Mouse (Mus musculus) kidney, adult 2 months (tissue): ENCODE data around the gene Cep85l. TPM values are rescaled to one million over a fixed set of nuclear protein-coding genes. Genes with fewer than 3 reads are reported as not detected.
A peak's percentile ranks its signal among the peaks of the same experiment; 100 is the strongest.

ENCODE experiments used
- DNase-seq: peaks from one replicate; pipeline ENCODE4 v3.0.0; 2021
- H3K27ac ChIP-seq: fragments of 200-500 bp; 2 replicates; pipeline ENCODE4 v1.5.1; 2012; ENCODE audit warnings: low read depth, low read length, control low read depth, inconsistent platforms; ENCODE audit not compliant: insufficient read depth
- H3K27me3 ChIP-seq: fragments of 200-500 bp; replicated peaks from 2 replicates; pipeline ENCODE4 v1.6.1; 2012; ENCODE audit warnings: mild to moderate bottlenecking, moderate library complexity, low read length, inconsistent platforms; ENCODE audit not compliant: control insufficient read depth, insufficient read depth
- H3K36me3 ChIP-seq: fragments of 200-500 bp; 2 replicates; pipeline ENCODE4 v1.6.1; 2012; ENCODE audit warnings: mild to moderate bottlenecking, moderate library complexity, low read length, inconsistent platforms; ENCODE audit not compliant: control insufficient read depth, insufficient read depth
- H3K4me1 ChIP-seq: fragments of 200-500 bp; 2 replicates; pipeline ENCODE4 v1.6.1; 2011; ENCODE audit warnings: low read length; ENCODE audit not compliant: control insufficient read depth, insufficient read depth
- H3K4me3 ChIP-seq: fragments of 200-500 bp; 2 replicates; pipeline ENCODE4 v1.5.1; 2011; ENCODE audit warnings: mild to moderate bottlenecking, low read depth, low read length, control low read depth; ENCODE audit not compliant: insufficient read depth
- CTCF ChIP-seq: fragments of 200-500 bp; conservative IDR thresholded peaks from 2 replicates; pipeline ENCODE4 v1.5.1; 2011; ENCODE audit warnings: low read depth, mild to moderate bottlenecking, control low read depth, low read length, moderate library complexity, mixed read lengths; ENCODE audit not compliant: insufficient read depth, insufficient read length
- POLR2A ChIP-seq: fragments of 200-500 bp; IDR thresholded peaks from one replicate; pipeline ENCODE4 v1.6.1; 2011; ENCODE audit warnings: low read depth, low read length, control low read depth
- WGBS: fragments of 180-500 bp; shearing (Covaris S2); methylation state at CpG from one replicate; pipeline ENCODE4 v1.1.7; 2018; 5-methylcytosine and 5-hydroxymethylcytosine counted together
- polyA plus RNA-seq: library from polyadenylated mRNA; depleted of rRNA; stranded (reverse); fragments of >200 nt; gene quantifications from 2 replicates; pipeline ENCODE4 v1.2.3, GENCODE M21; 2012

Cep85l gene
- polyA plus RNA-seq, 1 experiment: 2.3 TPM

DNA sequence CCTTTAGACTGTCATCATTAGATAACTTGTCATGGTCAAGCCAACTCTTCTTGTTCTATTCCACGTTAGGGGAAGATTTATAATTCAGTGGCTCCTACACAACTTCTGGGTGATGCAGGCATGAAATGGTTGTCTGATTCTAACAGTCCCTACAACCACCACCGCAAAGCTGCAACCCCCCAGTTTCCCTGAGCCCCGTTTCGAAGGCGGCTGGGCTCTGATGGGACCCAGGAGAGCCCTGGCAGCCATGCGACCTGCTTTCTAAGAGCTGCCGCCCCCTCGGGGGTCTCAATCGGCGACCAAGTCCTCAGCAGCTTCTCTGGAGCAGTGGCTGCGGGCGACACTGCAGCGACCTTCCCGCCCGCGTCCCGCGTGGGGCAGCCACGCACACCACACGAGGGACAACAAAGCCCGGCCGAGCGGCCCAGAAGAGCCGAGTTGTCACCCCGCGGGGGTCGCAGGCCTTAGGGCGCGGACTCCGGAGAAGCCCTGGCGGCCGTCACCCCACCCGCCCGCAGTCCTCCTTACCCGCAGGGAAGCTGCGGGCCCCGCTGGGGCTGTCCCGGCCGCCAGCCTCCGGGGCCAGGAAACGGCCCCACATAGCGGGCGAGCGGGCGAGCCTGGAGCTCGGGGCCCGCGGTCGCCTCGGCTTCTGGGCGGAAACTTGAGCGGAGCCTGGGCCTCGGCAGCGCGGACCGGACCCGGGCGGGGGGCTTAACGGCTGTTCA lies 602 bp downstream of the Cep85l start:
- Histone ChIP-seq H3K27ac (peak overlapping the region; percentile 90), H3K4me1 (peaks cover 13% of the 10 kb centered on the region; the same call in 1 of the 2 replicates), H3K4me3 (peak overlapping the region; percentile 97), H3K27me3 (no peaks in the 10 kb centered on the region), H3K36me3 (no peaks in the 10 kb centered on the region)
- no peak for DNase-seq
- TF ChIP-seq POLR2A (no peak), CTCF (no peak)
- WGBS: 1% methylated on average over 59 of the region's 59 CpGs

DNA sequence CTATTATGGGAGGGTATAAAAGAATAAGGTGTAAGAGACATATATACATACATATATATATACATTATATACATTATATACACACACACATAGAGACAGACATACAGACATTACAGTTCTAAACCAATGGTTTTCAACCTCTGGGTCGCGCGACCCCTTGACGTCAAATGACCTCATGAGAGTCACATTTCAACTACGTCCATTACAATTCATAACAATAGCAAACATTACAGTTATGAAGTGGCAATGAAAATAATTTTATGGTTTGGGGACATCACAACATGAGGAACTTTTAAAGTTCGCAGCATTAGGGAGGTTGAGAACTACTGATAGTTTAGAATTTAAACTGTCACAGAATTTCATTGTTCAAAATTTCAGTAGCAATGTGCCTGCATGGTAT lies 1.5 kb downstream of the Cep85l start:
- TF ChIP-seq CTCF (no peak), POLR2A (no peak)
- H3K27ac ChIP-seq: no peak overlapping the region
- no peak overlapping the region; the same call in 1 of the 2 replicates for H3K4me3 ChIP-seq
- H3K36me3 ChIP-seq: no peaks in the 10 kb centered on the region
- H3K4me1 ChIP-seq: peaks cover 13% of the 10 kb centered on the region; the same call in 1 of the 2 replicates
- no peaks in the 10 kb centered on the region for H3K27me3 ChIP-seq
- DNase-seq: no peak
- WGBS: 68% methylated on average over 6 of the region's 6 CpGs

DNA sequence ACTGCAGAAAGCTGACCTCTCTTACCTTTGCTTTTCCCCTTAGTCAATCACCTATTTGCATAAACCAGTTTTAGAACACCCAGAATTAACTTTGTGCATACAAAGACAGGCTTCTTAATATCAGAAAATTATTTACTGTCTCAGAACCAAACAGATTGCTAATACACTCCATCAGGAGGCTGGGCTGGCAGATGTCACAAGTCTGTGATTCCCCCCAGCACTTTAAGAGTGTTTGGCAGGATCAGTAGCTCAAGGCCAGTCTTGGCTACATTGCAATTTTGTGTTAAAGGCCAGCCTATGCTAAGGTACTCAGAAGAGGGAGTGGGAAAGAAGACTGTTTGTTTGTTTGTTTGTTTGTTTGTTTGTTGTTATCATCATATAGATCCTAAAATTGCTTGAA lies 2.7 kb downstream of the Cep85l start:
- no peaks in the 10 kb centered on the region for H3K36me3 ChIP-seq
- DNase-seq: no peak
- H3K4me1 ChIP-seq: peaks cover 8% of the 10 kb centered on the region; the same call in 1 of the 2 replicates
- H3K27ac ChIP-seq: no peak overlapping the region
- no peaks in the 10 kb centered on the region for H3K27me3 ChIP-seq
- TF ChIP-seq POLR2A: no peak
- TF ChIP-seq CTCF: no peak
- no peak overlapping the region for H3K4me3 ChIP-seq

DNA sequence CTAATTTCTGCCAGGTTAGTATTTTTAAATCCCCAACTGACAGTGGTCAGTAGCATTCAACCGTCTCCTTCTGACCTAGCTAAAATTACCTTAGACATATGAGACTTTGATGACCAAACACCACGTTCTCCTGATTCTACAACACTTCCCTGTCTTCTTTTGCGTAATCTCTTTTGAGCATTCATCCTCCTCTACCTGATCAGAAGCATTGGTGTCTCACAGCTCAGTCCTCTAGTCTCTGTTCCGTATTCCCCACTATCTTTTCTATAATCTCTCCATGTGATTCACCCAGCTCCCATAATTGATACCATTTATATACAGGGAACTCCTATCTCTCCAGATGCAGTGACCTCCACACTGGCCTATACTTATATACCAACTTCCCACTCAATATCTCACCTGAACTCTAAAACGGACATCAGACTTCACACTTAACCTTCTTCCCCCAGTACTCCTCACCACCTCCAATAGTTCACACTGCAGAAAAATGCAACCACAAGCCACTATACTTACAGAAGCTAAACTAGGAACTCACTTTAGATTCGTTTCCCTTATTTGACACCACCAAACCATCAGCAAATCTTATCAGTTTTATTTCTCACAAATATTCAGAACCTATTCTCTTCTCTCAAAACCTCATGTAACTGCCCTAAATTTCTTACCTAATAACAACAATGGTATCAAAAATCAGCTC lies 5.7 kb downstream of the Cep85l start:
- WGBS: 79% methylated on average over 6 of the region's 6 CpGs
- H3K36me3 ChIP-seq: no peaks in the 10 kb centered on the region
- TF ChIP-seq POLR2A: no peak
- TF ChIP-seq CTCF: no peak
- no peaks in the 10 kb centered on the region for H3K27me3 ChIP-seq
- H3K4me3 ChIP-seq: no peak overlapping the region
- H3K4me1 ChIP-seq: 0 out of 2 replicates have a peak, but pooled peaks cover 3% of the 10 kb centered on the region
- DNase-seq: no peak
- H3K27ac ChIP-seq: no peak overlapping the region

DNA sequence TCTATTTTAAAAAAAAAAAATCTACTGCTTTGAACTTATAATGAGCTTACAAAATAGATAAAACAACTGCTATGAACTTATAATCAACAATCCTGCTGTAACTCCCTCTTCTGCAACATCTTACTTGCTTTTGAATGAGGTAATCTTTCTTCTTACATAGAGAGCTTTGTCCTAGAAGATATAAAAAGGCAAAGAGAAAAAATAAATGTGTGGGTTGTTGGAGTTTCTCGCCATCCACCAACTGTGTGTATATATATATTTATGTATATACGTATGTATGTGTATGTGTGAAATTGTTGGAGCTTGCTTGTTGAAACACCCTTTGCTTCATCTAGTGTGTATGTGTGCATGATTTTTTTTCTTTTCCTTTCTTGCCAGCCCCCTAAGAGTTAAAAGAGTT lies 12.5 kb downstream of the Cep85l start:
- H3K4me3 ChIP-seq: no peak overlapping the region
- DNase-seq: no peak
- no peaks in the 10 kb centered on the region for H3K36me3 ChIP-seq
- no peaks in the 10 kb centered on the region for H3K4me1 ChIP-seq
- WGBS: 100% methylated on average over 2 of the region's 2 CpGs
- H3K27me3 ChIP-seq: no peaks in the 10 kb centered on the region
- TF ChIP-seq CTCF (no peak), POLR2A (no peak)
- H3K27ac ChIP-seq: no peak overlapping the region

DNA sequence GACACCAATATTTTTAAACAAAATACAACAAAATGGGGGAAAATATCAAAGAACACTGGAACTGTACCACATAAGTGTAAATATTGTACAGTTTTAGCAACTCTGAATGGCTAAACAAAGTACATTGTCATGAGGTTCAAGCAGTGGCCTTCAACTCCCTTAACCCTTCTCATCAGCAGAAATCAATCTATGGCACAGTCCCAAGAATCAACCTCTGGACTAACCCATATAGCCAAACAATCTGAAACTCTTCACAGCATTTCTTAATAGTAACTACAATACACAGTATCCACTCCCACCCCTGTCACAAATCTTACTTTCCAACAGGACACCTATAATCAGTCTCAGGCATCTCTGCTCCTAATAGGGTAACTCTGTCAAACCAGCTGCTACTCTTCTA lies 15.4 kb downstream of the Cep85l start:
- TF ChIP-seq POLR2A (no peak), CTCF (no peak)
- Histone ChIP-seq H3K36me3 (no peaks in the 10 kb centered on the region), H3K4me1 (0 out of 2 replicates have a peak, but pooled peaks cover 2% of the 10 kb centered on the region), H3K4me3 (no peak overlapping the region), H3K27me3 (no peaks in the 10 kb centered on the region), H3K27ac (no peak overlapping the region)
- DNase-seq: no peak

DNA sequence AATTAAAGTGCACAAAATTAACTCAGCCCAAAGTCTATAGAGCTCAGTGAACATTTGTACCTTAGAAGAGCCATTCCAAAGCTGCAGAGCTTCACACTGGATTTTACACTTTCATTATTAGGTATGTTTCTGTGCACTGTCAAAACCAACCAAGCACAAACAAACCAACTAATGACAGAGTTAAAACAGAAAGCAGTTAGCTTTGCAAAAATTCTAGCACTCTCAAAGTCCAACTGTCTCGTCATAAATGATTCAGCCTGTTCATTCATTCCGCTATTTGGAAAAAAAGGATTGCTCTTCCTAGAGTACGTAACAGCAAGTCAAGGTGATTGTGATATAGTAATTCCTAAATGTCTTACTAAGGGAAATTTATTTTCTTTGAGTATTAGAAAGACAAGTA lies 20.7 kb downstream of the Cep85l start:
- H3K4me3 ChIP-seq: no peak overlapping the region
- 48% methylated on average over 3 of the region's 3 CpGs for WGBS
- H3K36me3 ChIP-seq: 0 out of 2 replicates have a peak, but pooled peaks cover 2% of the 10 kb centered on the region
- H3K4me1 ChIP-seq: 0 out of 2 replicates have a peak, but pooled peaks cover 2% of the 10 kb centered on the region
- H3K27me3 ChIP-seq: no peaks in the 10 kb centered on the region
- TF ChIP-seq POLR2A (no peak), CTCF (no peak)
- no peak overlapping the region for H3K27ac ChIP-seq
- DNase-seq: peak; percentile 69
